Mouse (Mus musculus) neural tube, embryonic 13.5 days (tissue): Measurements from ENCODE around the gene Pla2g3. TPM values are rescaled to one million over a fixed set of nuclear protein-coding genes. Genes with fewer than 3 reads are reported as not detected.

ENCODE experiments used
- ATAC-seq: fragments of 200-750 bp; cut with Nextera tagmentation; 2 replicates; pipeline ENCODE4 v1.8.0; 2017; ENCODE audit warnings: low read depth, mild to moderate bottlenecking, moderate TSS enrichment, moderate library complexity
- H3K27ac ChIP-seq: fragments of 300-500 bp; sonication (generic); replicated peaks from 2 replicates; pipeline ENCODE4 v1.5.1; 2015; ENCODE audit warnings: moderate library complexity, mild to moderate bottlenecking, inconsistent platforms
- H3K27me3 ChIP-seq: fragments of 300-500 bp; sonication (generic); 2 replicates; pipeline ENCODE4 v1.6.1; 2015; ENCODE audit warnings: mild to moderate bottlenecking, inconsistent platforms
- H3K36me3 ChIP-seq: fragments of 300-500 bp; sonication (generic); 2 replicates; pipeline ENCODE4 v1.6.1; 2015; ENCODE audit warnings: mild to moderate bottlenecking, inconsistent platforms
- H3K4me1 ChIP-seq: fragments of 300-500 bp; sonication (generic); replicated peaks from 2 replicates; pipeline ENCODE4 v1.6.1; 2015; ENCODE audit warnings: inconsistent platforms
- H3K4me2 ChIP-seq: fragments of 300-500 bp; sonication (generic); 2 replicates; pipeline ENCODE4 v1.6.1; 2015; ENCODE audit warnings: inconsistent platforms, mild to moderate bottlenecking, moderate library complexity
- H3K4me3 ChIP-seq: fragments of 300-500 bp; sonication (generic); 2 replicates; pipeline ENCODE4 v1.5.1; 2015; ENCODE audit warnings: mild to moderate bottlenecking, inconsistent platforms
- H3K9ac ChIP-seq: fragments of 300-500 bp; sonication (generic); 2 replicates; pipeline ENCODE4 v1.6.1; 2015; ENCODE audit warnings: moderate library complexity, mild to moderate bottlenecking, inconsistent platforms
- H3K9me3 ChIP-seq: fragments of 300-500 bp; sonication (generic); 2 replicates; pipeline ENCODE4 v1.6.1; 2016; ENCODE audit warnings: inconsistent platforms
- WGBS: fragments of 180-500 bp; shearing (Covaris S2); methylation state at CpG from one replicate; pipeline ENCODE4 v1.1.7; 2015; 5-methylcytosine and 5-hydroxymethylcytosine counted together
- polyA plus RNA-seq: library from polyadenylated mRNA; unstranded; fragments of >200 nt; fragmentation: Nextera tagmentation; extraction: Ambion mirVana; gene quantifications from 2 replicates; pipeline ENCODE4 v1.2.1, GENCODE M21; 2015

Gene Pla2g3
- polyA plus RNA-seq = 0.58 and 0.61 TPM in 2 replicates

DNA sequence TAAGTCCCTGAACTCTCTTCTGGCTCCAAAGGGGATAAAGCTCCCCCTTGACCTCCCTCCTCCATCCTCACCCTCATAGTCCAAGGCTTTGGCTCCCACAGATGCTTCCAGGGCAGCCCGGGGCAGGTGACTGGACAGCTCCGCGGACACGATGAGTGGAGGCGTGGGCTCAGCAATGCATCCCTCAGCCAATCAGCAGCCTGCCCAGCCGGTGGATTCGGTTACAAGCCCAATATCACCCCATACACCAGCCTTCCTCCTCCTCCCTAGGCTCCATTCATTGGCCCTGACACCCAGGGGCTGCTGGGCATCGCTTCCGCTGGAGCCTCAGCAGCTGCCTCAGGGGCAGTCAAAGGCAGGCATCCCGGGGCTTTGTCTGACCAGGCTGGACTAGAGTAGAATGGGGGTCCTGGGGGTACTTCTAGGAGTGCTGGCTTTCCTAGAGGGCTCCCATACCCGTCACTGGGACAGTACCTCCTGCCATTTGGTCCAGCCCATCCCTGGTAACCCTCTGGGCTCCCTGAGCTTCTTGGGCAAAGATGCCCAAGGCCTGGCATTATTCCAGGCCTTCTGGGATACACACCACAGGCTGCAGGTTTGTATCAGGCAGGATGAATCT lies at the start of gene Pla2g3:
Gene Pla2g3 (plus strand): TSS at position 333 of the 619 bp plus-strand sequence.
- Histone ChIP-seq H3K4me1 (peaks cover 22% of the 10 kb centered on the region), H3K27ac (no peak within 1 kb of the TSS), H3K4me2 (no peak within 1 kb of the TSS), H3K9me3 (no peaks in the 10 kb centered on the region), H3K27me3 (no peaks in the 10 kb centered on the region), H3K36me3 (no peaks in the 10 kb centered on the region), H3K9ac (no peak within 1 kb of the TSS), H3K4me3 (no peak within 1 kb of the TSS)
- WGBS = 16% methylated on average over 11 of the region's 11 CpGs
- ATAC-seq = no peak

DNA sequence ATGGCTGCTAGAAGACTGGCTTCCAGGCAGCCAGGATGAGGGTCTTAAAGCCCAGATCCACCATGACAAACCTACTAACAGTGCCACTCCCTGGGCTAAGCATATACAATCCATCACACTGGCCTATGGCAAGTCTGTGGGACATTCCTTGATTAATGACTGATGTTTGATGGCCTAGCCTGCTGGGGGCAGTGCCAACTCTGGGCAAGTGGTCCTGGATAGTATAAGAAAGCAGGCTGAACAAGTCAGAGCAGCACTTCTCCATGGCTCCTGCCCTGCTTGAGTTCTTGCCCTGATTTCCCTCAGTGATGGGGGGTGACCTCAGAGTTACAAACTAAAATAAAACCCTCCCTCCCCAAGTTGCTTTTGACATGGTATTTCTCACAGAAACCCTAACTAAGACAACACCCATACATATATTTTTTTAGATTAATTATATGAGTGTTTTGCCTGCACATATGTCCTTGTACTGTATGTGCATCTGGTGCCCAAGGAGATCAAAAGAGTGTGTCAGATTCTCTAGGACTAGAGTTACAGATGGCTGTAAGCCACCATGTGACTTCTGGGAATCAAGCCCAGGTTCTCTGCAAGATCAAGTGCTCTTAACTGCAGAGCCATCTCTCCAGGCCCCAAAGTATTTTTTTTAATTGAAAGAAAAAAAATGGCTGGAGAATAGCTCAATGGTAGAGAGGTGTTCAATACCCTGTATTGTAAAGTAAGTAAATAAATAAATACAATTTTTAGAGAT lies 46.2 kb upstream of the Pla2g3 start:
- Histone ChIP-seq H3K4me3 (no peak overlapping the region), H3K27me3 (no peaks in the 10 kb centered on the region), H3K9ac (no peak overlapping the region), H3K9me3 (no peaks in the 10 kb centered on the region), H3K27ac (no peak overlapping the region), H3K4me2 (no peak overlapping the region), H3K36me3 (no peaks in the 10 kb centered on the region), H3K4me1 (peaks cover 6% of the 10 kb centered on the region)
- ATAC-seq = no peak; the same call in 1 of the 2 replicates

DNA sequence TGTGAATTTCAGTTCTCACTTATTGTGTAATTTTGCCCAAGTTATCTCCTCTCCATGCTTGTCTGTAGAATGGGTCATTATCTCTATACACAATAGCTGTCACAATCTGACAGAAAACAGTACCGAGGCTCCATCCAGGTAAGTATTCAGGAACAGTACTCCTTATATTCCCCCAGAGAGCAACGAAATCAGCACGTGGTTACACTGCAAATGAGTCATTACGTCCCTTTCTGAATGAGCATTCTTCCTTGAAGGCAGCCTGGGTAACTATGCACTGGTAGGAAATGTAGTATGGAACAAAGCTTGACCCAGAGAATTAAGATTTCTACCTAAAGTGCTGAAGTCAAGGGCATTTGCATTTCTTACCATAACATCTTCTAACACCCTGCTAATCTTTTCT lies 45.4 kb upstream of the Pla2g3 start:
- no peak for ATAC-seq
- Histone ChIP-seq H3K9me3 (no peaks in the 10 kb centered on the region), H3K27me3 (no peaks in the 10 kb centered on the region), H3K27ac (no peak overlapping the region), H3K4me2 (no peak overlapping the region), H3K4me1 (peaks cover 6% of the 10 kb centered on the region), H3K9ac (no peak overlapping the region), H3K4me3 (no peak overlapping the region), H3K36me3 (no peaks in the 10 kb centered on the region)
- 64% methylated on average over 4 of the region's 4 CpGs for WGBS

DNA sequence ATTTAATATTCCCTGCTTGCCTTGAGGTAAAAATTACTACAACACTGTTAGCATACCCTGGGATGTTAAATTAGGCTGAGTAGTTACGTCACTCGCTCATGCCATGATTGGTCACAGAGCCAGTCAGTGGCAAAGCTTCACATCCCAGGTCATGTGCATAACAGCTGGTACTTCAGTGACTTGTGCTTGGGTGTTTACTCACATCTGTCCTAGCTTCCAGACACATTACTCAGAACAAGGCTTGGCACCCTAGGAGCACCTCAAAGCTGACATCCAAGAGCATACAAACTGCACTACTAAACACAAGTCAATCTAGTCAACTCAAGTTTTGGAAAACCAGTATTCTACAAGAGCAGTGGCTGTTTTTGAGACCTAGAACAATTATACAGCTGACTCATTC lies 45.0 kb upstream of the Pla2g3 start:
- H3K9ac ChIP-seq = no peak overlapping the region
- no peak overlapping the region for H3K4me2 ChIP-seq
- H3K27ac ChIP-seq = no peak overlapping the region
- no peaks in the 10 kb centered on the region for H3K36me3 ChIP-seq
- no peaks in the 10 kb centered on the region for H3K27me3 ChIP-seq
- H3K4me1 ChIP-seq = peaks cover 6% of the 10 kb centered on the region
- ATAC-seq = no peak
- WGBS = 100% methylated on average over 2 of the region's 2 CpGs
- no peaks in the 10 kb centered on the region for H3K9me3 ChIP-seq
- no peak overlapping the region for H3K4me3 ChIP-seq

DNA sequence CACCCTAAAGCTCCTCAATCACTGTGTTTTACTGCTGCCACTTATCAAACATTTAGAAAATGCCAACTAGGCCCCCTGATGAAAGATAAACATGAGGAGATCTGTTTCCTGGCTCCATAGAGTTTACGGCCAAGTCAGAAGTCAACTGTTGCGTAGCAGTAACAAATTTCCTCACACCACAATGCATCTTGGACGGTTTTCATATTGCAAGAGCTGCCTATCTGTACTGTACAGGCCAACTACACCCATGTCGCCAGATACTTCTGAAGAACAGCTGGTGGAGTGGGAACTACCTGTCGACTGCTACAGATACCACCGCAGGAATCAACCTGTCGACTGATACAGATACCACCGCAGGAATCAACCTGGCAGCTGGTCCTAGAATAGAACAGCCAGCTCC lies 43.2 kb upstream of the Pla2g3 start:
- Histone ChIP-seq H3K9me3 (no peaks in the 10 kb centered on the region), H3K4me2 (no peak overlapping the region), H3K4me3 (no peak overlapping the region), H3K9ac (no peak overlapping the region), H3K27ac (no peak overlapping the region), H3K36me3 (no peaks in the 10 kb centered on the region), H3K4me1 (peaks cover 6% of the 10 kb centered on the region), H3K27me3 (no peaks in the 10 kb centered on the region)
- WGBS = 93% methylated on average over 8 of the region's 8 CpGs
- no peak for ATAC-seq

- WGBS = 2% methylated on average over 20 of the region's 20 CpGs
- peak overlapping the region; percentile 92 for H3K27ac ChIP-seq
- H3K27me3 ChIP-seq = no peaks in the 10 kb centered on the region
- no peaks in the 10 kb centered on the region for H3K9me3 ChIP-seq
- peaks cover 13% of the 10 kb centered on the region; the same call in 1 of the 2 replicates for H3K36me3 ChIP-seq
- H3K4me1 ChIP-seq = peaks cover 31% of the 10 kb centered on the region
- H3K9ac ChIP-seq = peak overlapping the region; percentile 91
- H3K4me2 ChIP-seq = peak overlapping the region; percentile 93
- peak overlapping the region; percentile 86 for H3K4me3 ChIP-seq
- ATAC-seq = peak; percentile 41
Observed at GRCm38 (mm10) chr11:3451701-3452163, 36.4 kb upstream of the Pla2g3 start.

GRCm38 (mm10) chr11:3452167-3452639 lies 35.9 kb upstream of the Pla2g3 start, which contains the start of gene Rnf185:
TSS of gene Rnf185 (minus strand) at chr11:3452363.
- H3K27ac ChIP-seq = peak within 1 kb of the TSS; percentile 92
- under 1% methylated on average over 45 of the region's 45 CpGs for WGBS

DNA sequence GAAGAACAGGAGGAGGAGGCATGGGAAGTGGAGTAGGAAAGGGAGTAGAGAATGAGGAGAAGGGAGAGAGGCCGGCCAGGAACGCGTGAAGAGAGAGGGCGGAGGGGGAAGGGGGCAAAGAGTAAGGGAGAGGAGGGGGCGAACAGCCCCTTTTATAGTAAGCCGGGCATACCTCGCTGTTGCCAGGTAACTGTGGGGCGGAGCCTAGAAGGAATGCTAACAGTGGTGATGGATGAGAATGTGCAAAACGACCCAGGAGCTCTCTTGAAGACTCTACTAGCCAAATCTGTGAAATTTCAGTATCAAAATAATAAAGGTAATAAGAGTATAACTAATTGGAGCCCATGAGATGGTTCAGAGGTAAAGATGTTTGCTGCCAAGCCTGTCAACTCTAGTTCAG lies 35.3 kb upstream of the Pla2g3 start:
- peak overlapping the region; percentile 86 for H3K4me3 ChIP-seq
- H3K9me3 ChIP-seq = no peaks in the 10 kb centered on the region
- H3K36me3 ChIP-seq = peaks cover 13% of the 10 kb centered on the region; the same call in 1 of the 2 replicates
- H3K4me1 ChIP-seq = peaks cover 31% of the 10 kb centered on the region
- H3K4me2 ChIP-seq = peak overlapping the region; percentile 93
- peak; percentile 72 for ATAC-seq
- under 1% methylated on average over 9 of the region's 9 CpGs for WGBS
- peak overlapping the region; percentile 92 for H3K27ac ChIP-seq
- peak overlapping the region; percentile 91 for H3K9ac ChIP-seq
- H3K27me3 ChIP-seq = no peaks in the 10 kb centered on the region

More at GRCm38 (mm10) chr11:3452167-3452639, 35.9 kb upstream of the Pla2g3 start, which contains the start of gene Rnf185:
- H3K4me2 ChIP-seq = peak within 1 kb of the TSS; percentile 93
- no peaks in the 10 kb centered on the region for H3K27me3 ChIP-seq
- H3K9me3 ChIP-seq = no peaks in the 10 kb centered on the region
- peaks cover 13% of the 10 kb centered on the region; the same call in 1 of the 2 replicates for H3K36me3 ChIP-seq
- H3K4me1 ChIP-seq = peaks cover 31% of the 10 kb centered on the region
- H3K9ac ChIP-seq = peak within 1 kb of the TSS; percentile 91
- ATAC-seq = peak; percentile 97
- H3K4me3 ChIP-seq = peak within 1 kb of the TSS; percentile 86

DNA sequence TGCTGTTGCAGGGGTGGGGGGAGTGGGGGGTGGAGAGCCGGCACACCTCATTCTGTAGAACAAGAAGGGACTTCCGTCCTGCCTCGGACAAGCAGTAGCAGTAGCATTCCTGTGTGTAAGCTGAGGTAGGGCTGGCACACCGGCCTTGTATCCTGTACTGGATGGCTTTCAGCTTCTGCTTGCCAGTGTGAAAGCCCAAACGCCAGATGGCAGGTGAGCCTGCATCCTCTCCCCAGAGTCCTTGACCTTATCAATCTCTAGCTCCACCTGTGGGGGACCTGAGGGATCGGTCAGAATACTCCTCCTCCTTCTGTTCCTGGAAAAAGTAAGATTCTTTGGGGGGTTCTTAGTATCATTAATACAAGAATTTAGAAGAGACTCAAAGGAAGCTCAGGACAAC lies 34.6 kb upstream of the Pla2g3 start:
- H3K4me2 ChIP-seq = peak overlapping the region; percentile 93
- H3K27me3 ChIP-seq = no peaks in the 10 kb centered on the region
- H3K9me3 ChIP-seq = no peaks in the 10 kb centered on the region
- no peak overlapping the region for H3K27ac ChIP-seq
- WGBS = 78% methylated on average over 6 of the region's 6 CpGs
- peak overlapping the region; percentile 91 for H3K9ac ChIP-seq
- peaks cover 31% of the 10 kb centered on the region for H3K4me1 ChIP-seq
- no peak for ATAC-seq
- H3K36me3 ChIP-seq = peaks cover 13% of the 10 kb centered on the region; the same call in 1 of the 2 replicates
- H3K4me3 ChIP-seq = peak overlapping the region; percentile 86

- peaks cover 13% of the 10 kb centered on the region; the same call in 1 of the 2 replicates for H3K36me3 ChIP-seq
- no peak for ATAC-seq
- H3K4me3 ChIP-seq = no peak overlapping the region
- H3K27ac ChIP-seq = no peak overlapping the region
- peaks cover 31% of the 10 kb centered on the region for H3K4me1 ChIP-seq
- WGBS = 97% methylated on average over 3 of the region's 3 CpGs
- no peak overlapping the region for H3K9ac ChIP-seq
- no peaks in the 10 kb centered on the region for H3K27me3 ChIP-seq
- H3K9me3 ChIP-seq = no peaks in the 10 kb centered on the region
- no peak overlapping the region for H3K4me2 ChIP-seq
Observed at GRCm38 (mm10) chr11:3454506-3454905, 33.6 kb upstream of the Pla2g3 start.

- Histone ChIP-seq H3K4me1 (peaks cover 18% of the 10 kb centered on the region), H3K36me3 (peaks cover 13% of the 10 kb centered on the region; the same call in 1 of the 2 replicates), H3K4me3 (no peak overlapping the region), H3K4me2 (no peak overlapping the region), H3K27ac (no peak overlapping the region), H3K9ac (no peak overlapping the region), H3K27me3 (no peaks in the 10 kb centered on the region), H3K9me3 (no peaks in the 10 kb centered on the region)
- ATAC-seq = no peak
- 33% methylated on average over 1 of the region's 1 CpGs for WGBS
Observed at GRCm38 (mm10) chr11:3456354-3456753, 31.7 kb upstream of the Pla2g3 start.

DNA sequence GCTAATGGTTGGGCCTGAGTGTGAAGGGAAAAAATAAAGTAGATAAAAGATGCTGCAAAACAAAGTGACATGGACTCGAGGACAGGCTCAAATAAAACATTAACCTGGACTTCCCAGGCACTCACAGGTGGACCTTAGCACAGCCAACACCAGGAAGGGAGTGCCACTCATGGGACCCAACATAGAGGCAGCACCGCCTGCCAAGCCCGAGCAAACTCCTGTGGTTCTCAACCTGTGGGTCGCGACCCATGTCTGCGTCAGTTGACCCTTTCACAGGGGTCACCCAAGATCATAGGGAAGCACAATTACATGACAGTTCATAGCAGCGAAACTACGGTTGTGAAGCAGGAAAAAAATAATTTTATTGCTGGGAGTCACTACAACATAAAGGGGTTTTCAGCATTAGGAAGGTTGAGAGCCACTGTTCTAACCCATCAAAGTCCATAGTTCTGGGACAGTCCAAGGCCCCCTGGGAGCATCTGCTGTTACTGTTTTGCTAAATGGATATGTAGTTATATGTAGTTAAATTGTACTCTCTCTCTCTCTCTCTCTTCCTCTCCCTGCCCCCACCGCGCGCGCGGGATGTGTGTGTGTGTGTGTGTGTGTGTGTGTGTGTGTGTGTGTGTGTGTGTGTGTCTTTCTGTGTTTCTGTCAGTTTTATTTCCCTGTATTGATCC lies 29.5 kb upstream of the Pla2g3 start:
- H3K9me3 ChIP-seq = no peaks in the 10 kb centered on the region
- WGBS = 86% methylated on average over 13 of the region's 13 CpGs
- no peak overlapping the region for H3K4me2 ChIP-seq
- no peak overlapping the region for H3K9ac ChIP-seq
- H3K4me3 ChIP-seq = no peak overlapping the region
- H3K4me1 ChIP-seq = peaks cover 6% of the 10 kb centered on the region
- H3K27ac ChIP-seq = no peak overlapping the region
- peaks cover 13% of the 10 kb centered on the region; the same call in 1 of the 2 replicates for H3K36me3 ChIP-seq
- ATAC-seq = no peak
- no peaks in the 10 kb centered on the region for H3K27me3 ChIP-seq
